Mouse (Mus musculus): ENCODE measurements around the gene G6pc3.
A peak's percentile ranks its signal among the peaks of the same experiment; 100 is the strongest.
"Not testable (repeated sequence)": the region's sequence is repeated elsewhere in the genome, so short reads cannot be mapped to it uniquely, and the experiment has no call there.

G6pc3 gene

GRCm38 (mm10) chr11:102189461-102190436 is at the start of gene G6pc3:
Gene G6pc3, plus strand, starts transcription at chr11:102189620.
- peak; percentile 82 for DNase-seq (ENCODE audit: low spot score)

GRCm38 (mm10) chr11:102140508-102140907 is 48.9 kb upstream of the G6pc3 start:
- peak; percentile 69 for DNase-seq (ENCODE audit: low spot score)

GRCm38 (mm10) chr11:102142355-102142754 is 47.1 kb upstream of the G6pc3 start:
- DNase-seq (ENCODE audit: low spot score): no peak

GRCm38 (mm10) chr11:102144957-102145470 is 44.4 kb upstream of the G6pc3 start:
- DNase-seq (ENCODE audit: low spot score): no peak

- no peak for DNase-seq (ENCODE audit: low spot score)
Measured at GRCm38 (mm10) chr11:102145471-102146001, 43.9 kb upstream of the G6pc3 start, which contains the start of gene Nags. Gene Nags, plus strand, starts transcription at chr11:102145513.

- DNase-seq (ENCODE audit: low spot score): no peak
Measured at GRCm38 (mm10) chr11:102146005-102146404, 43.4 kb upstream of the G6pc3 start.

GRCm38 (mm10) chr11:102146531-102146930 is 42.9 kb upstream of the G6pc3 start:
- no peak for DNase-seq (ENCODE audit: low spot score)

GRCm38 (mm10) chr11:102147213-102147989 is 42.0 kb upstream of the G6pc3 start:
- DNase-seq (ENCODE audit: low spot score): no peak

GRCm38 (mm10) chr11:102156039-102156785 is 33.2 kb upstream of the G6pc3 start, which contains the start of gene Tmem101:
Gene Tmem101, minus strand, starts transcription at chr11:102156404.
- DNase-seq (ENCODE audit: low spot score): peak; percentile 85

GRCm38 (mm10) chr11:102156786-102157089 is 32.7 kb upstream of the G6pc3 start:
- no peak for DNase-seq (ENCODE audit: low spot score)

- DNase-seq (ENCODE audit: low spot score): not testable (repeated sequence)
Measured at GRCm38 (mm10) chr11:102158024-102158423, 31.4 kb upstream of the G6pc3 start.

- no peak for DNase-seq (ENCODE audit: low spot score)
Measured at GRCm38 (mm10) chr11:102159781-102160180, 29.6 kb upstream of the G6pc3 start.

GRCm38 (mm10) chr11:102165971-102166722 is 23.3 kb upstream of the G6pc3 start:
- peak; percentile 35 for DNase-seq (ENCODE audit: low spot score)

- DNase-seq (ENCODE audit: low spot score): no peak
Measured at GRCm38 (mm10) chr11:102167539-102167938, 21.9 kb upstream of the G6pc3 start.

- no peak for DNase-seq (ENCODE audit: low spot score)
Measured at GRCm38 (mm10) chr11:102168689-102169088, 20.7 kb upstream of the G6pc3 start.

GRCm38 (mm10) chr11:102179836-102180235 is 9.6 kb upstream of the G6pc3 start:
- no peak for DNase-seq (ENCODE audit: low spot score)

GRCm38 (mm10) chr11:102184253-102184645 is 5.2 kb upstream of the G6pc3 start:
- no peak for DNase-seq (ENCODE audit: low spot score)

- peak; percentile 77 for DNase-seq (ENCODE audit: low spot score)
Measured at GRCm38 (mm10) chr11:102184646-102185495, 4.5 kb upstream of the G6pc3 start, which contains the start of gene Lsm12. Gene Lsm12, minus strand, starts transcription at chr11:102185296.

GRCm38 (mm10) chr11:102185677-102186076 is 3.7 kb upstream of the G6pc3 start:
- no peak for DNase-seq (ENCODE audit: low spot score)

- DNase-seq (ENCODE audit: low spot score): no peak
Measured at GRCm38 (mm10) chr11:102186235-102186634, 3.2 kb upstream of the G6pc3 start.

Data from layer of hippocampus, adult 9-10 months (tissue).